Mouse (Mus musculus): ENCODE measurements around the gene Ddx46.
"Not testable (repeated sequence)": the region's sequence is repeated elsewhere in the genome, so short reads cannot be mapped to it uniquely, and the experiment has no call there.

Gene Ddx46

DNA sequence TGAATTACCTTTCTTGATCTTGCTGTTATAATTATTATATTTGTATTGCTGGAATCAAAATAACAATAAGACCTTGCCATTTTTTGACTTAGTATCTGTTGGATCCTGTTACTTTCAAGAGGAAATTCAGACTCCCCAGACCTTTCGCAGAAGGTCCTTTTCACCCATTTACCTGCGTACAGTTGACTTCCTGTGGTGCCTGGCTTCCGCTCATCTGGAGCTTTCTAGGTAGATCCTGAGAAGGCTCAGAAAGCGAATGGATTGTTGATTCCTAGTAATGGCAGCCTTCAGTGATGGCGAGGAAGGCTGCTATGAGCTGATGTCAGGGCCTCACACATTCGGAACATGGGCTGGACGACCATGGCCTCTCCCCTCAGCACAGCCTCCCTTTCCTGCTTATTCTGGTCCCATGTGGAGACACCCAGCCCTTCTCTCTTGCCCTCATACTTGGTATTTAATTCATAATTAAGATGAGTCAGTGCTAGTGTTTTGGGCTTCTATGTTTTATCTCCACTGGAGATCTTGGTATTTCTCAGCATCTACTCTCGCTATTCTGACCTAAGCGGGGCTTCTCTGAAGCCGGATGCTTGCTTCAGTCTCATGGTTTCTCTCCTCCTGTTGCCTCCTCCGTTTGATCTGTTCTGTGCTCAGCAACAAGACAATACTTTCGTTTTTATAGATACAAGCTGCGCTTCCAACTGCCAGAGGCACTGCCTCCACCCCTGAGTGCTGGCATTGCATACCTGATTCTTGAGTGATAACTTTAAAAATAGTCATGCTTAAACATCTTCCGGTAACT is 1.6 kb downstream of the Ddx46 start:
- DNase-seq (ENCODE audit: low read depth in 2 of 2, low spot score in 2 of 2): peak in 1 of 2 experiments; percentile 8

- peak; percentile 76 to 80 for DNase-seq (ENCODE audit: low read depth in 2 of 2, low spot score in 2 of 2)
These were observed 5.7 kb downstream of the Ddx46 start for GRCm38 (mm10) chr13:55640480-55640879.

GRCm38 (mm10) chr13:55644525-55644924 is 9.7 kb downstream of the Ddx46 start:
- DNase-seq (ENCODE audit: low read depth in 2 of 2, low spot score in 2 of 2): peak; percentile 9 to 38

DNA sequence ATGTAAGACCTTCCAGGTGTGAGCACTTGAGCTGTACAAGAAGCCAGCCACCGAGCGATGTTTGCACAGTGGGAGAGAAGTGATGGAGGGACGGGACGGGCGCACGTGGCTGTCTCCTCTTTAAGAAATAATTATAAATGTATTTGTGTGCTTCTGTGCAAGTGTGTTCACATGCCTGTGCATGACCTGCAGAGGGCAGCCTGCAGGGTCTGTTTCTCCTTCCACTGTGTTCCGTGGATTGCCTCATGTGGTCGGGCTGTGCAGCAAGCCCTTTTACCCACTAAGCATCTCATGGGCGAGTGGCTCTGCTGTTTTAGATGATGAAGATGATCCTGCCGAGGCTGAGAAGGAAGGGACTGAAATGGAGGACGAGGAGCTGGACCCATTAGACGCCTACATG is 15.3 kb downstream of the Ddx46 start:
- DNase-seq (ENCODE audit: low read depth in 2 of 2, low spot score in 2 of 2): no peak

DNA sequence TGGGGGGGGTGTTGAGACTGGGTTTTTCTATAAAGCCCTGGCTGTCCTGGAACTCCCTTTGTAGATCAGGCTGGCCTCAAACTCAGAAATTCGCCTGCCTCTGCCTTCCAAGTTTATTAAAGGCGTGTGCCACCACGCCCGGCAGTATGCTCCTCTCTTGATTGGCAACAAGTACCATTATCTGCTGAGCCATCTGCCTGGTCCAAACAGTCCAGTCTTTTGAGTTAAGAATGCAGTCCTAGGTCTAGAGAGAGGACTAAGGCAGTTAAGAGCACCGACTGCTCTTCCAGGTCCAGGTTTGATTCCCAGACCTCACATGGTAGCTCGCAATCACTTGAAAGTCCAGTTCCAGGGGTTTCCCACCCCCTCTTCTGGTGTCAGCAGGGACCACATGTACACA is 16.2 kb downstream of the Ddx46 start:
- no peak for DNase-seq (ENCODE audit: low read depth in 2 of 2, low spot score in 2 of 2)

GRCm38 (mm10) chr13:55668550-55668949 is 33.7 kb downstream of the Ddx46 start:
- DNase-seq (ENCODE audit: low read depth in 2 of 2, low spot score in 2 of 2): peak in 1 of 2 experiments; percentile 36

GRCm38 (mm10) chr13:55672711-55673110 is 37.9 kb downstream of the Ddx46 start:
- no peak for DNase-seq (ENCODE audit: low read depth in 2 of 2, low spot score in 2 of 2)

GRCm38 (mm10) chr13:55677364-55677763 is 42.5 kb downstream of the Ddx46 start:
- no peak for DNase-seq (ENCODE audit: low read depth in 2 of 2, low spot score in 2 of 2)

GRCm38 (mm10) chr13:55682201-55682600 is 47.4 kb downstream of the Ddx46 start:
- no peak for DNase-seq (ENCODE audit: low read depth in 2 of 2, low spot score in 2 of 2)

DNA sequence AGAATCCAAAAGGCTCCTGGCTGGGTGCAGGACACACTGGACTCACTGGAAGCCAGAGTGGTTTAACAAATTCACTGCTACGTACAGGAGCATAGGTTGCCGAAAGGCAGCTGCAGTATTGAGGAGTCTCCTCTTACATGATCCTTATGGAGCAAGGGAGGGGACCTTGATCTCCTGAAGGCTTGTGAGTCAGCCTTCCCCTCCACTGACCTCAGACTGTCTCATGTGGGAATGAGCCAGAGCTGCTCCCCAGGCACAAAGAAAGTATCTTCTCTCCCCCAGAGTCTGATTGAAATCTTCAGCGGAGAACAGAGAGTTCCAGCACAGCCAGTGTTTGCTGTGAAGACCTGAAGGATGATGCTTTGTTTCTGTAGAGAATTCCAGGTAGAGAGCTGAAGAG is 48.8 kb downstream of the Ddx46 start:
- no peak for DNase-seq (ENCODE audit: low read depth in 2 of 2, low spot score in 2 of 2)

DNA sequence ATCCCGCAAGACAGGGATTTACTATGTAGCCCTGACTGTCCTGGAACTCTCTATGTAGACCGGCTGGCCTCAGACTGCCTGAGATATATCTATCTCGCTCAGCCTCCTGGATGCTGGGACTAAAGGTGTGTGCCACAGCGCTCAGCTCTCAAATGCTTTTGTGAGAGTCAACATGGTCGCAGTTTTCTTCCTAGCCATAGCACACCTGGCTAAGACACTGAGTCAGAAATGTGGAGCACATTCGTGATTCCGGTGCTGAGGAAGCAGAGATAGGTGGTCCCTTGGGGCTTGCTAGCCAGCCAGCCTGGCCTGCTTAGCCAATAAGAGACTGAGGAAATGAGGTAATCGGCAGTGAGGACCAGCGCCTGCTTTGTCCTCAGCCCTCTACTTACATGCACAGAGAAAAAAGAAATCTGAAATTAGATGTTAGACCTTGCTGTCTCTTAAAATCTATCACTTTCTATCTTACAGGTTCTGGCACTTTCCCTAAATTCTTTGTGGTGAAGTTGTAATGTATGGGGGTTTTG is 51.3 kb downstream of the Ddx46 start:
- no peak for DNase-seq (ENCODE audit: low read depth in 2 of 2, low spot score in 2 of 2)

- DNase-seq (ENCODE audit: low read depth in 2 of 2, low spot score in 2 of 2): no peak
These were observed 53.2 kb downstream of the Ddx46 start for GRCm38 (mm10) chr13:55687927-55688602.

DNA sequence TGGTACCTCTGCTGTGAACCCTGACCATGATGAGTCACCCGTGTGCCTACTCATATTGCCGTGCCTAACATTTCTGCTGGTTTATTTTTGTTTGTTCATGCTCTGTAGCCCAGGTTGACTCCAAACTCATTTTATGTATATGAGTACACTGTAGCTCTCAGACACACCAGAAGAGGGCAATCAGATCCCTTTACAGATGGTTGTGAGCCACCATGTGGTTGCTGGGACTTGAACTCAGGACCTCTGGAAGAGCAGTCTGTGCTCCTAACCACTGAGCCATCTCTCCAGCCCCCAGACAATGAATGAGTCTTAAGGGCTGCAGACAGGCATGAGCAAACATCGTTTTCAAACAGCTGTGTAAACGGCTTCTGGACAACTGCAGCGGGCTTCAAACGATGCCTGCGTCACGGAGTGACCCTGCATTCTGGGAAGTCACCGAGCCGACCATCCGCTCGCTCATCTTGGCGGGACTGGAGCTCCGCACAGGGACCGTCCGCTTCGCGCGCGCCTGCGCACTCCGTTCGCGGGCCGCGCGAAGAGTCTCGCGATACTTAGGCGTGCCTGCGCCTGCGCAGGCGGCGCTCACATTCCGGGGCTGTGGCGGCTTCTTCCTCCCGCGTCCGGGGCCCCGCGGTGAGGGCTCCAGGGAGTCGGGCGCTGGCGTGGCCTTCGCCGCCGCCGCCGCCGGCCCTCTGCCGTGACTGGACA is 57.9 kb downstream of the Ddx46 start, which contains the start of gene B230219D22Rik:
TSS of gene B230219D22Rik (plus strand) at position 590 of the 708 bp plus-strand sequence.
- DNase-seq (ENCODE audit: low read depth in 2 of 2, low spot score in 2 of 2): peak; percentile 83 to 86

GRCm38 (mm10) chr13:55693243-55693721 is 58.5 kb downstream of the Ddx46 start:
- DNase-seq (ENCODE audit: low read depth in 2 of 2, low spot score in 2 of 2): no peak

- DNase-seq (ENCODE audit: low read depth in 2 of 2, low spot score in 2 of 2): peak in 1 of 2 experiments; percentile 7
These were observed 59.3 kb downstream of the Ddx46 start for GRCm38 (mm10) chr13:55694110-55694509.

- not testable (repeated sequence) for DNase-seq (ENCODE audit: low read depth in 2 of 2, low spot score in 2 of 2)
These were observed 61.2 kb downstream of the Ddx46 start for GRCm38 (mm10) chr13:55695989-55696388.

DNA sequence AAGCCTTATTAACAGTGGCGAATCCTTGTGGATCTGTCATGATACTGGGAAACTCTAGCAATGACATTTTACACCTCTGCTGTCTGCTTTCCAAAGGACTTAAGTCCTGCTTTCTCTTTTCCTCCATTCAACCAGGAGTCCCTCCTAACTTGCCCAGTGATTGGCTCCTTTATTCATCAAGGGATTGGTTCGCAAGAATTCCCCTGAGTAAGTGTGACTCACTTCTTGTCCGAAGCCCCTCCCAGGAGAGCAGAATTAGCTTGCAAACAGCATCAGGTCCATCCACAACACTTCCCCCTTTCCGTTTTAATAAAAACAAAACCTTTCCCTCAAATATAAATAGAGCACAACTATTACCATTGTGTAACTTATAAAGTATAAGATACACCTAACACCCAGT is 69.5 kb downstream of the Ddx46 start:
- no peak for DNase-seq (ENCODE audit: low read depth in 2 of 2, low spot score in 2 of 2)

- no peak for DNase-seq (ENCODE audit: low read depth in 2 of 2, low spot score in 2 of 2)
These were observed 78.0 kb downstream of the Ddx46 start for GRCm38 (mm10) chr13:55712846-55713245.

- peak; percentile 54 to 59 for DNase-seq (ENCODE audit: low read depth in 2 of 2, low spot score in 2 of 2)
These were observed 79.8 kb downstream of the Ddx46 start, which contains the start of gene Txndc15 for GRCm38 (mm10) chr13:55714501-55715166. Txndc15 (plus strand) TSS chr13:55714650.

- DNase-seq (ENCODE audit: low read depth in 2 of 2, low spot score in 2 of 2): no peak
These were observed 80.3 kb downstream of the Ddx46 start for GRCm38 (mm10) chr13:55715167-55715512.

Data from CD8-positive naive resting alpha-beta T cell, adult 2 months (primary cell).